Mouse (Mus musculus): ENCODE data around the gene Rabl3.

The Rabl3 gene

DNA sequence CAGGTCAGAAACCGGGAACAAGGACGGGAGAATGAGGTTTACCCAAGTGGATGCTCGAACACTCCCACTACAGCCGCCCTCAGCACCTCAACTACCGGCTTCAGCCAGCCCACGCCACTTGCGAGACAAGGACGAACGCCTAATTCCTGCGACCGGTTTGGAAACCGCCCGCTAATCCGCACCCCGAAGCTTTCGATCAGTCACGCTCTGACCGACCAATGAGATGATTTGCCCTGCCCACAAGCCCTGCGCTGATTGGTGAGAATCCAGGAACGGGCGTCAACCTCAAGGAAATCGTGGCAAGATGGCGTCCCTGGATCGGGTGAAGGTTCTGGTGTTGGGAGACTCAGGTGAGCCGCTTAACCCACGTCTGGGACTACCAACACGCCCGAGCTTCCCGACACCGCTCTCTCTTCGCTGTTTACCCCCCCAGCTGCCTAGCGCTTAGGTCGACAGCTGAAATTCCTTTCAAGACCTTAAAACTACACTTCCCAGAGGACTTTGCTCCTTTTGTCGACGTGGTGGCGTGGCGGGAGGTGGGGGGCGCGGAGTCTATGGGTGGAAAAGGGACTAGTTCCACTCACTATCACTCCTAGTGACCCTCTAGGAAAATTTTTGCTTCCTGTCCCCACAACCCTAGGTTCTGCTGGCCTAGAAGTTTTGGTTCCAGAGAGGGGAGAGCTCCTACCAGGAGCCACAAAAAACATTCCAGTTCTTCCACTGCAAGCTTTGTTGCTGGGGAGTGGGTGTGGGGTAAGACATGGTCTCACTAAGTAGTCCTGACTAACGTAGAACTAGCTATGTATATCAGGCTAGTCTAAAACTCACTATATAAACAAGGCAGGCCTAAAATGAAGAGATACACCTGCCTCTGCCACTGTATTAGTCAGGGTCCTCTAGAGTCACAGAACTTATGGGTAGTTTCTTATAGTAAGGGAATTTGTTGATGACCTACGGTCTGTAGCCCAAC lies at the start of gene Rabl3, which contains the start of gene Gtf2e1:
TSS of gene Rabl3 (plus strand) at position 275 of the 970 bp plus-strand sequence.
TSS of gene Gtf2e1 (minus strand) at position 179 of the 970 bp plus-strand sequence.
- peak; percentile 98 for DNase-seq (ENCODE audit: low read depth)

DNA sequence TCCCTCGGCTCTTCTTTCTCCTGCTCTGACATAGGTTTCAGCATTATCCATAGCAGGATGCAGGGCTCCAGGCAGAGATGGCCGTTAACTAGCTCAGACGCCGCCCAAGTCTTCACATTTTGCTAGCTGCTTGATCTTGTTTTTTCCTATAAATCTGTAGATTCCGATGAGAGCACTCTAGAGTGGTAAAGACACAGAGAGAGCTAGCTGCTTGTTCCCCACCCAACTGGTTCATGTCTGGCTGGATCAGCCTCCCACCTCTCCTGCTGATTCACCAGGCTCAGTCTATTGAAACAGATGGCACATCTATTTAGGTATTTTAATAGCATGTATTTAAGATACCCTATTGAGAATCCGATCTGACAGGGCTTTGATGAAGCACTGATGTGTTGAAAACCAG lies 44.7 kb upstream of the Rabl3 start:
- DNase-seq (ENCODE audit: low read depth) = no peak

DNA sequence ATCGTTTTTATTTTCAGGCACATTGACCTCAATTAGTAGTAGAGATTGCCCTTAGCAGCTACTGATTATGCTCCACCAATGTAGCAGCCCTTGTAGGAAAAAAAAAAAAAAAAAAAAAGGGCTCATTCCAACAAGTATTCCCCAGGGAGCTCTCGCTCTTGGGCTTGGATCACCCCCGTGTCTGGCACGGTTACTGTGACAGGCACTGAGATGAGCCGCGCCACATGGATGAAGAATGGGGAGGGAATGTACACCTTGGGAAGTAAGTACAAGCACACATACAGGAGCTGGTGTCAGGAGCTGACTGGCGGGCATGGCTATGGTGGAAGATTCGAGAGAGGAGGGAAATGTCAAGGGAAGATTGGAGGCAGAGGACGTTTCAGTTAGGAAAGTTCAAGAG lies 41.1 kb upstream of the Rabl3 start:
- DNase-seq (ENCODE audit: low read depth) = no peak

DNA sequence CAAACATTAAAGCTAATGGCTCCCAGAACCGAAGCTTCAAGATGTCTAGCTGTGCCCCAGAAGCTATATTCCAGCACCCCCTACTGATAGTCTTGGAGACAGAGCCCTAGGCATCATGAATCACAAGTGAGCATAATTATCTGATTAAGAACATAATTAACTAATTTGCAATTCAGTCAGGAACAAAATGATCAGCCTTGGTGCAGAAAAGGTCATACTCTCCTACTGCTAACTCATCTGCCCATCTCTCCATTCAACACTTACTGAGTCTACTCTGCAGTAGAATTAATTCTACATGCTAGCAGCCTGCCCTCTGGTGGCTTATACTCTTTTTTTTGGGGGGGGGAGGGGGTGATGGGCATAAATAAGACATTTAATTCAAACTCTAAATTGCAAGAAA lies 35.2 kb upstream of the Rabl3 start:
- no peak for DNase-seq (ENCODE audit: low read depth)

DNA sequence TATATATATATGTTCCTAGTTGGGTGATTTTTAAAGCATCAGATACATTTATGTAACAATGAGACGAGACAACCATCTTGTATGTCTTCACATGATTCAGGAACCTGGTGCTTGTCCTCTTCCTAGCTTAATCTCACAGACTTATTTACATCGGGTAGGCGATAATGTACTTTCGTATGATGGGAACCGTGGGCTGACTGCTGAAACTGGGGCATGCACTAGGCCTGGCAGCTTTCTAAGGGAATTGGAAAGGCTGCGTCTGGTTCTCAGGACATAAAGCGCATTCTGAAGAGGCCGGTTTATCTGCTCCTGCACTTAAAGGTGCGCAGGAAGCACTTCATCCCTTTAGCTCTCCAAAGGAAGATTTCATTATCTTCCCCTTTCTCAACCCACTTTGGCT lies 32.9 kb upstream of the Rabl3 start:
- DNase-seq (ENCODE audit: low read depth) = no peak

DNA sequence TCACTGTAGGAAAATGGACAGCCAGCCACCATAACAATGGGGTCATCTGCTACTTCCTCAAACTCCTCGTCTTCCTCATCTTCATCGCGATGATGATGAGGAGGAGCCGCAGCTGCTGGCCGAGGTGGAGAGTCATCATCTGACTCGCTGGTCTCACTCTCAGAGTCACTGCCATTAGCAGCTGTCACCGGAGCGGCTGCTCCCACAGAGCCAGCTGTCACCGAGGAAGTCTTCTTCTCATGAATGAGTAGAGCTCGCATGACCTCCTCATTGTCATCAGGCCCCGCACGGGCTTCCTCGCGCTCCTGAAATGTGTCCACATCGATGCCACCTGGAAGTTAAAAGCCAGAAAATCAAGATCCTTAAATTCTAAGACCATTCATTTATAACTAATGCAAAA lies 28.2 kb upstream of the Rabl3 start:
- DNase-seq (ENCODE audit: low read depth) = no peak

DNA sequence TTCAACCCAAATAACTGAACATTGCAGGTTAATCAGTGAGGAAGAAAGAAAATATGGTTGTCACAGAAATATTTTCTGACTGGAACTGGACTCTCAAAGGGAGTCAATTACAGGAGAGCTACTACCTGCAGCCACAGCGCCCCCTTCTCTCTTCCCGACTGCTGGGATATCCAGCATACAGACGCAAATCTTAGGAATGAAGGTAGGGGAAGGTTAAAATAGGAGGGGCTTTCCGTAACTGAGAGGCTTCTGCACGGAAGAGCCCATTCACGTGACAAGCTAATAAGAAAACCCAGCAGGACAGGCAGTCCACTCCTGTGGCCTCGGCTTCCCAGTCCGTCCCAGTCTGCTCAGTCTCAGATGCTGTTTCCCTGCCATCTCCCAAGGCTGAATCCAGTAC lies 25.0 kb upstream of the Rabl3 start:
- no peak for DNase-seq (ENCODE audit: low read depth)

DNA sequence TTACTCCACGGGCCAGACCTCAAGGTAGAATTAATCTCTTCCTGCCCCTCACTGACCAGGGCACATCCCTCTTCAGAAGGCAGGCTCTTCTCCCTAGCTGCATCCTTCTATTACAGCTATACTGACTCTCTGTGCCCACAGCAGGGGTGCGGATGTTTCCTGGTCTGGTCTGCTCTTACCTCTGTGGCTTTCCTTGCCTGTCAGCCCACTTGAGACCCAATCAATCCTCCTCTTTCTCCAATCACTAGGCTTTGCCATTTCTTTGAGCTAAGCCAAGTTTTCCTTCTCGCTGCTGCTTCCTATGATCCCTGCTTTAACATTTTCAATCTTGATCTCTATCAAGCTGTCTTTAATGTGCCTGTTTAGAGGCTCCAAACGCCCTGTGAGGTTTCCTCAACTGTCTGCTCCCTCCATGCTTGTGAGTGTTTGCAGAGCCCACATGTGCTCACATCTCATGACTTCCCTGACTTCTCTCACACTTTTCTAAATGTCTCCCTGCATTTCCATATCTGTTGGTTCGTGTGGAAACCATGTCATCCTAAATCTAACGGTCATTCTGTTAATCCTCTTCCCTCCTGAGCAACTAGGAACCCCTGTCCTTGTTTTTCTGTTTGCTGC lies 23.2 kb upstream of the Rabl3 start:
- no peak for DNase-seq (ENCODE audit: low read depth)

DNA sequence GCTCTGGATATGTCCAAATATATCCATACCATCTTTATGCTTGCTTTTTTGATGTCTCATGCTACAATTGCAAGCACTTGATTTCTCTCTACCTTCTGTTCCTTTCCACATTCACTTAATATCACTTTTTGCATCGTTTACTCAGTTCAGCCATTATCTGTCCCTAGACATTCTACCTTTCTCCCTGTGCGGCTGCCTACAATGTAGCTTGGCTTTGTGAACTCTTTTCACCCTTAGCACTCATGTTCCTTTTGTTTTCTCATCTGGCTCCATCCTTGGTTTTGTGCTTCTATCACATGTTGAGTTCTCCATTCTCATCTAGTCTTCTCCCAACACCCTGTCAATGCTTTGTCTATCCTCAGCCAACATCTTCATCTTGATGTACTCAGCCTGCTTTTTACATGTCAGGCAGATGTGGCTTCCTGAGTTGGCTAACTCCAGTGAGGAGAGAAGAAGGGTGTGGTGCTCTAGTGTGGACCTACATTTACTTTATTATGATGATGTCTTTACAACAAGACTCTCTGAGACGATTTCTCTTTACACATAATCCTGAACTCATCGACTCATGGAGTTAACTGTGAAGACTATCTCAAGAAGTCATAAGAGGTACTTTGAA lies 22.0 kb upstream of the Rabl3 start:
- no peak for DNase-seq (ENCODE audit: low read depth)

DNA sequence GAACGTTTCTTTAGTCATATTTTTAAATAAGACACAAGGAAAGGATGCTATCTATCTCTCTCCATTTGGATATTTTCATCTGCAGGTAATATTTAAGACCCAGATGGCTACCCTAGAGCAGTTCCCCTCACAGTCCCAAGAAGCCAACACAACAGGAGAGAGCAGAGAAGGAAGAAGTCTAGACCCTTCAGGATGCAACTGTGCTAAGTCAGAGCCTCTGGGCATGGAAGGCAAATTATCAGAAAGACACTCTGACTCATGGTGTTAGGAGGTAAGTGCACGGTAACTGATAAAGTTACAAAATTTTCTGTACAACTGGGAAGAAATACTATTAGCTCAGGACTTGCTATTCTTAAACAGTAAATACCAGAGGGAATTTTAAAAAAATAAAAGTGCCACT lies 21.0 kb upstream of the Rabl3 start:
- DNase-seq (ENCODE audit: low read depth) = no peak

DNA sequence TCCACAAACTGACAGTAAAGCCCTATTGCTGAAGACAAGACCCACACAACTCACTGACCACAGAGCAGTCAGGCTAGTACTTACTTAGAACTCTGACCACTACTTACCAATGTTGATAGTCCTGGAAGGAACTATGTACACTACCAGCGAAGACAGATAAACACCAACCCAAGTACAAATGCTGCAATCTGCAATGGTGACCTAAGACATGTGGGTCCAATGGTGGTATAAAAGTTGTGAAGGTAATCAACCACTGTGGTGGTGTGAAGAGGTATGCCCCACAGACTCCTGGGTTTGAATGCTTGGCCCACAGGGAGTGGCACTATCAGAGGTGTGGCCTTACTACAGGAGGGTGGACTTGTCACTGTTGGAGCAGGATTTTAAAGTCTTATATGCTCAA lies 20.0 kb upstream of the Rabl3 start:
- DNase-seq (ENCODE audit: low read depth) = no peak

DNA sequence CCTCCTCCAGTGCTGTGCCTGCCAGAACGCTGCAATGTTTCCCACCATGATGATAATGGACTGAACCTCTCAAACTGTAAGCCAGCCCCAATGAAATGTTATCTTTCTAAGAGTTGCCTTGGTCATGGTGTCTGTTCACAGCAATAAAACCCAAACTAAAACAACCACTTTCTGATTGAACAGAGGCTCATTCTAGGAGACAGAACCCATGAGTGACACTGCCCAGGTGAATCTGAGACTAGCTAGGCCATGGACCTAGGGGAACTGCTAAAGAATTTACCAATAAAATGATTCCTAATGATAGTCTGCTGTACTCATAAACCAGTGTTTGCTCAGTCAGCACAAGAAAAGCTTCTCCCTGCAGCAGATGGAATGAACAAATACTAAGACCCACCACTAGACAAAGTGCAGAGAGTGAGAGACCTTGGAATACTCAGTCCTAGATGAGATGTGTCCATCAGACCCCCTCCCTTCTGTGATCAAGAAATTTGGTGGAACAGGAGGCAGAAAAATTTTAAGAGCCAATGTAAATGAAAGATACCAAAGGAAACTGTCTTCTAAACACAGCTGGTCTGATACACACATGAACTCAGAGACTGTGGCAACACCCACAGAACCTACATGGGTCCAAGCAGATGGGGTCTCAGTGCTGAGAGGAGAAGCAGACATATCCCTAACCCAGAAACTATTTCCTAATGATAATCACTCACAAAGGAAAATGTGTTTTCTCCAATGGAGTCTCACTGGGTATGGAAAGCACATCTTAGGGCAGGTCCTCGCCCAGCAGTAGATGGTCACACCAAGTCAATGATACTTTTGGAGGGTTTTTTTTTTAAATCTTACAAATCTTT lies 19.3 kb upstream of the Rabl3 start:
- DNase-seq (ENCODE audit: low read depth) = no peak

DNA sequence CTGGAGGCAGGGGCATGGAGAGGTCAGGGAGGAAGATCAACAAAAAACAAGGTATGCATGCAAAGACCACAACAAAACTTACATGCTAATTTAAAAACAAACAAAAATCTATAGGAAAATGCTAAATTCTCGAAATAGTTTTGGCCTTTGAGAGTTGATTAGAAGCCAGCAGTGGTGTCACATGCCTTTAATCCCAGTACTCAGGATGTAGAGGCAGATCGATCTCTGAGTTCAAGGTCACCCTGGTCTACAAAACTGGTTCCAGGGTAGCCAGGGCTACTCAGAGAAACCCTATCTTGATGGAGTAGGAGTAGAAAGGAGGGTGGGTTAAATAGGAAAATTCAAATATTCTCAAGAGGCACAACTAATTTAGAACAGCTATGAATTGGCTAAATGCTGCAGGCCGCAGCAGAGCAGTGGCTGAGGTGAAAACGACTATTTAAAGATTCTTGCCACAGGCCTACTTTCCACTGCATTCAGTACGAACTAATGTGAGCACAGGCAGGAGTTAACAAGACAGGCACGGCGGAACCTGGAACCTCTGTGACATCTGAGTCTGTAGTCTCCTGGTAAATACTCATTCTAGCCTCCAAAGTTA lies 17.5 kb upstream of the Rabl3 start:
- no peak for DNase-seq (ENCODE audit: low read depth)

DNA sequence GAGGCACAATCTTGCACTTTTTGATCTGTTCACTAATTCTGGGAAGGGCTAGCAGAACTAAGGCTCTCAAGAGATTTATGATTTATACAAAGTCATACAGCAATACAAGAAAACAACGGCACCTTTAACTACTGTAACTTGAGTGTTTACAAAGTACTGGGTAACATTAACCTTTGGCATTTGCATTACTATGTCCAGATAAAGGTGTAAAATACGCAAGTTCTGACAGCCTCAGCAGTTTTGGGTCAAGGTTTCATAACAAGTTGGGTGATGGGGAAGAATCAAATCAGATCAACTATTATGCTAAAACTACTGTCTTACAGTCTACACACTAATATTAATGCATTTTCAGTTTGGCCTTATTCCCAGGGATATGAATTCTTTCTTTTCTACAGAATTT lies 14.6 kb upstream of the Rabl3 start:
- DNase-seq (ENCODE audit: low read depth) = no peak

DNA sequence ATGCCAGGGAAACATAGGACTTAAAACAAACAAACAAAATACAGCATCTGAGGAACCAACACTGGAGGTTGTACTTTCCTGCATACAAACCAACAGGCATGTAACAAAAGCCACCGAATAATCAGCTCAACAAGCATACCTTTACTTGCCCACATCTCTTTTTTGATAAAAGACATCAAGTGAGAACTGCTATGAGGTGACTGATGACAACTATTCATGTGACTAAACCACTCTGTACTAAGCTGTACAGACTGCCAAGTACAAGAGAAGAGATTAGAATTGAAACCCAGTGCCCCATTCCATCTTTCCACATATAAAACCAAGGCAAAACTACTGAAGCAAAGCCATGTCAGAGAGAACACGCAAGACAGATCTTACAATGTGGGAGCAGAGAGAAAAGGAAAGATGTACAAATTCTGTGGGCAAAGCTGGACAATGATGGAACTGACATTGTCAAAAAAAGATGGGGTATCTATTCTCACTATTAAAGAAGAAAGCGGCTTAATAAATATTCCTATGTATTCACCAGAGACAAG lies 12.9 kb upstream of the Rabl3 start:
- no peak for DNase-seq (ENCODE audit: low read depth)

DNA sequence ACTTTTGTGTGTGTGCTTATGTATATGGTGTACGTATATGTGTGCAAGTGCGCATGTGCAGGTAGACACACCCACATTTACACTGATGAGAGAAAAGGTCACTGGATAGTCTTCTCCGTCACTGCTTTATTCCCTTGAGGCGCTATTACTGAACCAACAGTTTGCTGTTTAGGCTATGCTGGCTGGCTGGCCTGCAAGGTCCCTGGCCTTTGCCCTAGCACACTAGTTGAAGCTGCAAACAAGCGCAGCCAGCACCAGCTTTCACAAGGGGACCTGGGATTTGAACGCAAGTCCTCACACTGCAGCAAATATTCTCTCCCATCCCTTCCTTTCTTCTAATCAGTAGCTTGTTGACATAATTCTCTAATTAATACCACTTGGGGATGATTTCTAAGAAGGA lies 9.5 kb upstream of the Rabl3 start:
- DNase-seq (ENCODE audit: low read depth) = no peak

DNA sequence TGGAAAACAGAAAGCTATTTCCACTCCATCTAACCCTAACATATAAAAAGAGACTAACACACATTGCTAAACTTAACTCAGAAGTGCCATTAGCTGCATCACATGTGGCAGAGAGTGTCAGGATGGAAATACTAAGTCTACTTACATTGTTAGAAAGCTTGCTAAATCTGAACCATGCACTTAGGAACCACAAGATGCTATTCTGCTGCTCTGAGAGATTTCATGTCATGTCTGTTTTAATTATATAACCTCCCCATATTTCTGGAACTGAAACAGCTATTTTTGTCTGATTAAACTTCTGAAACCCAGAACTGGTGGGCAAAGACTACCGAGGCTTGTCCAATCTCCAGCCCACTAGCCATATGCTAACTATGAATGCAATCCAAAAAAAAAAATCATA lies 7.6 kb upstream of the Rabl3 start:
- no peak for DNase-seq (ENCODE audit: low read depth)

DNA sequence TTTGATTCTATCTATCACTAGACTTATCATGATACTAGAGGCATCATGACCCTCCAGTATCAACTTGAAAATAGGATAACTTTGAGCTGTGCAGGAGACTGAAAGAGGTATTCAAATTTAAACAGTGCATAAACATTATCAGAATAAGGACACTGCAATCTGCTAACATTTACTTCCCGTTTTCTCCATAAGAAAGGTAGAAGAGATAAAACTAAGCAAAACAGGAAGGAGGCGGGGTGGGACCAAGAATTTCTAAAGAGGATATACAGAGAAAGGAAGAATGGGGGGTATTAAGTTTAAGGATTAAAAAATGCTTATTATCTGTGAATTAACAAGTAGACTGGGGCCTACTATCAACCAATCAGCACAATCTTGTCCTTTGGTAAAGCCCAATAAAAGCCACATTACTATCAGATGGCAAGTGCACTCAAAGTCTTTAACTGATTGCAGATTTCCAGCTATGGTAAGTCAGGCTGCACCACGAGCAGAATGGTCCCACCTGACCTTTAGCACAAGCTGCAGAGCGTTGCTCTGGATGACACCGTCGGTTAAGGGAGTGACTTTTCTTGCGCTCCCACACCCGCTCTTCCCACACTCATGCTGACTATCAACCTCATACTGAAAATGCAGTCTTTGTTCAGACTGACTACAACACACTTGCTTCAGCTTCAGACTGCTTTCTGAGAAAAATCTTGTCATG lies 6.2 kb upstream of the Rabl3 start:
- DNase-seq (ENCODE audit: low read depth) = no peak

DNA sequence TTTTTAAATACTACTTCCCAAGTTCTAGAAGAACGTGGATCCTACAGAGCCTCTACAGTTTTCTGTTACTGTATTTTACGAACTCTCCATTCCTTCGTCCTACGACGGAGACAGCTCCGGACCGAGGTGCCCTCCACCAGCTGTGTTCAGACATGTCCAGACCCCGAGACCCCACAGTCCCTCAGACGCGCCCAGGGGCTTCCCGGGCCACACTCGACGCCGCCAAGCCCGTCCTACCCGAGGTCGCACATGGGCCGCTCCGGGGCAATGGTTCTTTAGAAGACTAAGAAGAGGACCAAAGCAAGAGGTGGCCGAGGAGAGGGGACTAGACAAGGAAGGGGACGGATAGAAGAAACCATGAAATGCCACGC lies 460 bp upstream of the Rabl3 start:
- DNase-seq (ENCODE audit: low read depth) = no peak

DNA sequence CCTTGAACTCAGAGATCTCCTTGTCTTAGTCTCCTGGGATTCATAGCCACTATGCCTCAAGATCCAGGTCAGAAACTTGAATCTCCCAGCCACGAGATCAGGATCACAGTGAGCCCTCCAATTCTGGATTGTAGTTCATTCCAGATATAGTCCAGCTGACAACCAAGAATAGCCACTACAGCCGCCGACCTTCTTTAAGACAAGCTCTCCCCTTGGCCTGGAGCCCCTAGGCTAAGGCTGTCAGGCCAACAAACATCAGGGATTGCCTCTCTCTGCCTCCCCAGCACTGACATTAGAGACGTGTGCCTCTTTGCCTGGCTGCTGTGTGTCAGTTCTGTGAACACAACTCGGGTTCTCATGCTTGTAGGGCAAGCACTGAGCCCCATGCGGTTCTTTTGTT lies 1.1 kb downstream of the Rabl3 start:
- DNase-seq (ENCODE audit: low read depth) = no peak

DNA sequence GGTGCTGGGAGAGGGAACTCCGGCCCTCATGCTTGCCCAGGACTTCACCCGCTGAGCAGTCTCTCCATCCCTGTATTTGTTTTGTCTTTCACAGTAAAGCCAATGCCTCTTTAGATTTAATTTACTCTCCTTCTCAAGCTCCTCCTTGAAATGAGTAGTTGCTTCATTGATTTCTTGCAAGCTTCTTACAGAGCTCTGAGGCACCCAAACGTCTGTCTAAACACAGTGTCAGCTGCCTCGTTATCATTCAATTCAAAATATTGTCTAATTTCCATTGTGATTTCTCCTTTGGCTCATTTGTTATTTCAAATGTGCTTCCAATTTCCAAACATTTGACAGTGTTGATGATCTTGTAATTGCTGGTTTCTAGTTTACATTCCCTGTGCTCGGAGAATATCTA lies 6.6 kb downstream of the Rabl3 start:
- no peak for DNase-seq (ENCODE audit: low read depth)

Measured in naive thymus-derived CD4-positive, alpha-beta T cell, adult 2 months (primary cell).